Mouse (Mus musculus): Measurements from ENCODE around the gene Trpv5. TPM values are rescaled to one million over a fixed set of nuclear protein-coding genes. Genes with fewer than 3 reads are reported as not detected.

Gene Trpv5
- 0.12 and 0.24 TPM in 2 replicates for polyA plus RNA-seq (2012; rRNA removed)

DNA sequence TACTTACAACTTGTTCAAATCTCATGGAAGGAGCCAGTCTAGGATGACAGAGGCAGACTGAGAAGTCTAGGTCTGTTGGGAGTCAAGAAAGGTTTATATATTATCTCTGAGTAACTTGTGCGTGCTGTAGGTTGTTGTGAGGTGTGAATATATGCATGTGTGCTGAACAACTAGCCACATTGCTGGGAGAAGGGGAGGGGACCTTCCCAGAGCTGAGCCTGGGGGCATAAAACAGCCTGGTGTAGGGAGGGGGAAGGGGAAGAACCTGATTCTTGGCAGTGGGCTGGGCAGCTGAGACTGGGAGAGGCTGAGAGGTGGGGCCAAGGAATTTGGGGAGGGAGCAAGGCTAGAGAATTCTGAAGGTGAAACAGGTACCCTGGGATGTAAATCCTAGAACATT lies at the start of gene Trpv5:
Gene Trpv5, minus strand, starts transcription at position 101 of the 400 bp plus-strand sequence.
- Histone ChIP-seq H3K36me3 (ENCODE audit: control insufficient read depth, insufficient read depth, low read length) (no peaks in the 10 kb centered on the region), H3K4me3 (ENCODE audit: control insufficient read depth, low read depth, low read length) (no peak within 1 kb of the TSS), H3K27me3 (ENCODE audit: control insufficient read depth, insufficient read depth, low read length) (no peaks in the 10 kb centered on the region), H3K4me1 (ENCODE audit: control insufficient read depth, insufficient read depth, low read length) (no peaks in the 10 kb centered on the region), H3K27ac (ENCODE audit: control insufficient read depth, insufficient read depth, low read depth, low read length) (no peak within 1 kb of the TSS)
- TF ChIP-seq CTCF (IDR thresholded peaks at IDR 0.05; ENCODE audit: control insufficient read depth, insufficient read depth, insufficient replicate concordance, low read depth, low read length), result no peak
- no peak for TF ChIP-seq POLR2A (IDR thresholded peaks at IDR 0.05; ENCODE audit: control insufficient read depth, low read depth, low read length)

DNA sequence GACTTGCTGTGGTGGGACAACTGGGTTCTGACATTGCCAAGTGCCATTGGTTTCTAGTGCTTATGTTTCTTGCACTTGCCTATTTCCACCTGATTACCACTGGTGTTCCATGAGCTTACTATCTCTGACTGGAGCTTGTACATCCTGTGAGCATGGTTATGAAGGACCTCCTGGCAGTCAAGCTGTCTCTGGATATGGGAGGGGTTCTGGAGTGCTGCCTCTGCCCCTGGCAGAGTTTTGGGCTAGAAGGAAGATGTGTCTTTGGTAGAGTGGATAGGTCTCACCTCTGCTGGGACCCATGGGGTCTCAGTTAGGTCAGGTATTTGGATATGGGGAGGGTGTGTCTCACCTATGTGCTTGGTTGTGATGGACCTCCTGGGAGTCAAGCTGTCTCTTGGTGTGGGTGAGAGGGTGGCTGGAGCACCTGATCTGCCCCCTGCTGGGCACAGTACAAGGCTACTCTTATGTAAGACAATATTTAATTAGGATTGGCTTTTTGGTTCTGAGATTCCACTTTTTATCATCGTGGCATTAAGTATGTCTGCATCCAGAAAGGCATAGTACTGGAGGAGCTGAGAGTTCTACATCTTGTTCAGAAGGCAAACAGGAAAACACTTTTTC lies 47.5 kb upstream of the Trpv5 start:
- no peak for TF ChIP-seq POLR2A (IDR thresholded peaks at IDR 0.05; ENCODE audit: control insufficient read depth, low read depth, low read length)
- TF ChIP-seq CTCF (IDR thresholded peaks at IDR 0.05; ENCODE audit: control insufficient read depth, insufficient read depth, insufficient replicate concordance, low read depth, low read length), result no peak
- Histone ChIP-seq H3K36me3 (ENCODE audit: control insufficient read depth, insufficient read depth, low read length) (no peaks in the 10 kb centered on the region), H3K27me3 (ENCODE audit: control insufficient read depth, insufficient read depth, low read length) (no peaks in the 10 kb centered on the region), H3K27ac (ENCODE audit: control insufficient read depth, insufficient read depth, low read depth, low read length) (no peak overlapping the region), H3K4me3 (ENCODE audit: control insufficient read depth, low read depth, low read length) (no peak overlapping the region), H3K4me1 (ENCODE audit: control insufficient read depth, insufficient read depth, low read length) (no peaks in the 10 kb centered on the region)

DNA sequence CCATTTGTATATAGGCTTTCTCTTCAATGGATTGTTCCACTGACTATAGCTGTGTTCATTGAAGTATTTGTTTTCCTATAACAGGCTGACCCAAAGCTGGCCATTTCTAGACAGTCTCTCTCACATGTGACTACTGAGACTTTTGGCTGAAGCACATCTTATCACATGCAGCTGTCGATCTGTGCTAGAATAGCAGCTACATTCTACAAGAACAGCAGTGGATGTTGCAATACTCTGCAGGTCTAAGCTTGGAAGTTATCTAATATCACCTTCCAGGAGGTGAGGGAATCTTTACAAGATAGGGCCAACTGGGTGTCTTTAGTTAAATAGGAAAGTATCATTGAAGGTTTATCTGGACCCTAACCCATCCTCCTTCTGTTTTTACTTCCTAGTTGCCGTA lies 40.9 kb upstream of the Trpv5 start:
- TF ChIP-seq POLR2A (IDR thresholded peaks at IDR 0.05; ENCODE audit: control insufficient read depth, low read depth, low read length), result no peak
- no peak for TF ChIP-seq CTCF (IDR thresholded peaks at IDR 0.05; ENCODE audit: control insufficient read depth, insufficient read depth, insufficient replicate concordance, low read depth, low read length)
- no peaks in the 10 kb centered on the region for H3K4me1 ChIP-seq (ENCODE audit: control insufficient read depth, insufficient read depth, low read length)
- no peaks in the 10 kb centered on the region for H3K27me3 ChIP-seq (ENCODE audit: control insufficient read depth, insufficient read depth, low read length)
- no peaks in the 10 kb centered on the region for H3K36me3 ChIP-seq (ENCODE audit: control insufficient read depth, insufficient read depth, low read length)
- no peak overlapping the region for H3K27ac ChIP-seq (ENCODE audit: control insufficient read depth, insufficient read depth, low read depth, low read length)
- H3K4me3 ChIP-seq (ENCODE audit: control insufficient read depth, low read depth, low read length), result no peak overlapping the region

DNA sequence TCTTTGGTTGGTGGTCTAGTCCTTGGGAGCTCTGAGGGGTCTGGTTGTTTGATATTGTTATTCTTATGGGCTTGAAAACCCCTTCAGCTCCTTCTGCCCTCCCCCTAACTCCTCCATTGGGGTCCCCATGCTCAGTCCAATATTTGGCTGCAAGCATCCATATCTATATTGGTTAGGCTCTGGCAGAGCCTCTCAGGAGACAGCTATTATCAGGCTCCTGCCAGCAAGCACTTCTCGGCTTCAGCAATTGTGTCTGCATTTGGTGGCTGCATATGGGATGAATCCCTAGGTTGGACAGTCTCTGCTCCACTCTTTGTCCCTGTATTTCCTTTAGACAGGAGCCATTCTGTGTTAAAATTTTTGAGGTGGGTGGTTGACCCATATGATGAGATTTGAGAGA lies 29.7 kb upstream of the Trpv5 start:
- Histone ChIP-seq H3K4me1 (ENCODE audit: control insufficient read depth, insufficient read depth, low read length) (no peaks in the 10 kb centered on the region), H3K4me3 (ENCODE audit: control insufficient read depth, low read depth, low read length) (no peak overlapping the region), H3K27me3 (ENCODE audit: control insufficient read depth, insufficient read depth, low read length) (no peaks in the 10 kb centered on the region), H3K36me3 (ENCODE audit: control insufficient read depth, insufficient read depth, low read length) (no peaks in the 10 kb centered on the region), H3K27ac (ENCODE audit: control insufficient read depth, insufficient read depth, low read depth, low read length) (no peak overlapping the region)
- no peak for TF ChIP-seq POLR2A (IDR thresholded peaks at IDR 0.05; ENCODE audit: control insufficient read depth, low read depth, low read length)
- TF ChIP-seq CTCF (IDR thresholded peaks at IDR 0.05; ENCODE audit: control insufficient read depth, insufficient read depth, insufficient replicate concordance, low read depth, low read length), result no peak

DNA sequence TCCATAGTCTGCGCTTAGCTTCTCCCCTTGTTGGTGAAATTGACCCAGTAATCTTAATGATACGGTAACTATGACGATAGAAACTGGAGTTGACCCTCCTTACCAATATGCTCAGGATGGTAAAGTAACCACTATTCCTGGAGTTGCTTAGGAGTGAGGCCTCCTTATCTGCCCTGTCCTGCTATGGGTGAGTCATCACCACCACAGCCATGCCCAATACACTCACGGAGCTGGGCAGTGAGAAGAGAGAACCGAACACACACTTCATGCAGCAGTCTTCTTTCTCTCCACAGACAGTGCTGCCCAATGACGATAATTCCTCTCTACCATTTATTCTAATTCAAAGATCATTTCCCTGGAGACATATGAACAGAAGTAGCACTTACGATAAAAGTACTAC lies 25.7 kb upstream of the Trpv5 start:
- Histone ChIP-seq H3K27ac (ENCODE audit: control insufficient read depth, insufficient read depth, low read depth, low read length) (no peak overlapping the region), H3K27me3 (ENCODE audit: control insufficient read depth, insufficient read depth, low read length) (no peaks in the 10 kb centered on the region), H3K4me1 (ENCODE audit: control insufficient read depth, insufficient read depth, low read length) (no peaks in the 10 kb centered on the region), H3K36me3 (ENCODE audit: control insufficient read depth, insufficient read depth, low read length) (no peaks in the 10 kb centered on the region), H3K4me3 (ENCODE audit: control insufficient read depth, low read depth, low read length) (no peak overlapping the region)
- TF ChIP-seq POLR2A (IDR thresholded peaks at IDR 0.05; ENCODE audit: control insufficient read depth, low read depth, low read length) (no peak), CTCF (IDR thresholded peaks at IDR 0.05; ENCODE audit: control insufficient read depth, insufficient read depth, insufficient replicate concordance, low read depth, low read length) (no peak)

DNA sequence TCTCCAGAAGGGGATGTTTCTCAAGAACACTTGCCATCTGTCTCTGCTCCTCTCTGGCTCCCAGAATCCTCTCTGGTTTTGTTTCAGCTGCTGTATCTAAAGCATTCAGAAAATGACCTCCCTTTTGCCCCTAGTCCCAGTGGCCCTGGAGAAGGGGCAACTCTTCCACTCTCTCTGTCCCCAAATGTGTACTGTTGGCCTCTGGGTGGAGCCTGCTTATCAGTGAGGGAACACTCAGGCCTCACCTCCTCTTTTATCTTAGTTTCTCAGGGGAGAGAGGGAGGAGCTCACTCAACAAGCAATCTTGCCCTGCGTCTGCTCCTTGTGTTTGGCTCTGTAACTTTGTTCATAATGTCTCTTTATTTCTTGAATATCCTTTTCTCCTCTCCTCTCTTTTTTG lies 23.6 kb upstream of the Trpv5 start, which contains the start of gene Kel:
Gene Kel, minus strand, starts transcription at position 217 of the 400 bp plus-strand sequence.
- Histone ChIP-seq H3K4me3 (ENCODE audit: control insufficient read depth, low read depth, low read length) (no peak within 1 kb of the TSS), H3K36me3 (ENCODE audit: control insufficient read depth, insufficient read depth, low read length) (no peaks in the 10 kb centered on the region), H3K27ac (ENCODE audit: control insufficient read depth, insufficient read depth, low read depth, low read length) (no peak within 1 kb of the TSS), H3K4me1 (ENCODE audit: control insufficient read depth, insufficient read depth, low read length) (no peaks in the 10 kb centered on the region), H3K27me3 (ENCODE audit: control insufficient read depth, insufficient read depth, low read length) (no peaks in the 10 kb centered on the region)
- no peak for TF ChIP-seq POLR2A (IDR thresholded peaks at IDR 0.05; ENCODE audit: control insufficient read depth, low read depth, low read length)
- TF ChIP-seq CTCF (IDR thresholded peaks at IDR 0.05; ENCODE audit: control insufficient read depth, insufficient read depth, insufficient replicate concordance, low read depth, low read length), result no peak

DNA sequence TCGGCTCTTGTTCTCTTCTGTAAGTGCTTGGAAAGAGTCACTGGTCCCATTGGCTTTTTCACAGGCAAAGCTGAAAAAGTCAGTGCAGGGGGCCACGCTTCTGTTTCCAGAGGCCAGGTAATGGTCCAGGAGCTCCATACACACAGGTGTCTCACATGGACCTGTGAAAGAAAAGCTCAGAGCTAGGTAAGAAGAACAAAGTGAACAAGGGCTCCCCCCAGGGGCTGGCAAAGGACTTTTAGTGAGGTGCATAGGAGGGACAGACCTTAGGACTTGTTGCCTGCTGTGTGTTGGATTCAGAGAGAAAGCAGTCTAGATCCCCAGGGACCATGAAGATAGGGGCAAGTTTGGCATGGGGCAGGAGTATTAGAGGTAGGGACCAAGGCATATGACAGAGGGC lies 22.4 kb upstream of the Trpv5 start:
- no peak overlapping the region for H3K4me3 ChIP-seq (ENCODE audit: control insufficient read depth, low read depth, low read length)
- H3K27ac ChIP-seq (ENCODE audit: control insufficient read depth, insufficient read depth, low read depth, low read length), result no peak overlapping the region
- no peaks in the 10 kb centered on the region for H3K36me3 ChIP-seq (ENCODE audit: control insufficient read depth, insufficient read depth, low read length)
- H3K4me1 ChIP-seq (ENCODE audit: control insufficient read depth, insufficient read depth, low read length), result no peaks in the 10 kb centered on the region
- TF ChIP-seq CTCF (IDR thresholded peaks at IDR 0.05; ENCODE audit: control insufficient read depth, insufficient read depth, insufficient replicate concordance, low read depth, low read length) (no peak), POLR2A (IDR thresholded peaks at IDR 0.05; ENCODE audit: control insufficient read depth, low read depth, low read length) (no peak)
- H3K27me3 ChIP-seq (ENCODE audit: control insufficient read depth, insufficient read depth, low read length), result no peaks in the 10 kb centered on the region

All from testis, adult 2 months (tissue).